Mouse (Mus musculus): ENCODE data around the gene Csnk1g2. TPM values are rescaled to one million over a fixed set of nuclear protein-coding genes. Genes with fewer than 3 reads are reported as not detected.

Csnk1g2 gene
- polyA plus RNA-seq (2014; fragmentation: Illumina TruSeq; extraction: RNeasy Lipid Tissue Mini Kit (QIAGEN cat#74804)) = 0.77 TPM

DNA sequence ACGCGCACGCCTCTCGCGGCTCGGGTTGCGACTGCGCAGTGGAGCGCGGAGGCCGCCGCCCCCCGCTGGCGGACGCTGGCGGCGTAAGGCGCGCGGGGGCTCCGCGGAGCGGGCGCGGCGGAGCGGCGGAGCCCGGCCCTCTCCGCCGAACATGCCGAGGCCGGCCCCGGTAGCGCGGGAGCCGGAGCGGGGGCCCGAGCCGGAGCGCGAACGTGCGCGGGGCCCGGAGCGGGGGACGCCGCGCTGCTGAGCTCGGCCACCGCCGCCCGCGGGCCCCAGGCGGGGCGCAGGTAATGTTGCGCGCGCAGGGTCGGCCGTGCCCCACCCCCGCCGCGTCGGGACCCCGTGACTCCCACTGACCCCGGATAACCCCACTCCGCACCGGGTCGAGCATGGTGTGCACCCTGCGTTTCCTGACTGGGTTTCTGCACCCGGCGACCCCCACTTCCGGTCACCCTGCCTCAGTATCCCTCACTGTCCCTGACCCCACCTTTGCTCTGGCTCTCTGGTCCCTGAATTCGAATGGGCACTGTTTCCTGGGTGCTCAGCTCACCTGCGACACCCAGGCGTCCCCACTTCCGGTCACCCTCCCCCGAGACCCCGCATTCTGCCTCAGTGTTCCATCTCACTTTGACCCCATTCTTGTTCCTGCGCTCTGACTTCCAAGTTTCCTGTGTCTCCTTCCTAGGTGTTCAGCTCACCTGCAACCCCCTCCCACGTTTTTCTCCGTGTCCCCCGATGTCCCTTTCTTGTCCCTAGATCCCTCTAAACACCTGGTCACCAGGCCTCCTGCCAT is at the start of gene Csnk1g2:
Gene Csnk1g2 (plus strand): TSS at position 178 of the 796 bp plus-strand sequence.

DNA sequence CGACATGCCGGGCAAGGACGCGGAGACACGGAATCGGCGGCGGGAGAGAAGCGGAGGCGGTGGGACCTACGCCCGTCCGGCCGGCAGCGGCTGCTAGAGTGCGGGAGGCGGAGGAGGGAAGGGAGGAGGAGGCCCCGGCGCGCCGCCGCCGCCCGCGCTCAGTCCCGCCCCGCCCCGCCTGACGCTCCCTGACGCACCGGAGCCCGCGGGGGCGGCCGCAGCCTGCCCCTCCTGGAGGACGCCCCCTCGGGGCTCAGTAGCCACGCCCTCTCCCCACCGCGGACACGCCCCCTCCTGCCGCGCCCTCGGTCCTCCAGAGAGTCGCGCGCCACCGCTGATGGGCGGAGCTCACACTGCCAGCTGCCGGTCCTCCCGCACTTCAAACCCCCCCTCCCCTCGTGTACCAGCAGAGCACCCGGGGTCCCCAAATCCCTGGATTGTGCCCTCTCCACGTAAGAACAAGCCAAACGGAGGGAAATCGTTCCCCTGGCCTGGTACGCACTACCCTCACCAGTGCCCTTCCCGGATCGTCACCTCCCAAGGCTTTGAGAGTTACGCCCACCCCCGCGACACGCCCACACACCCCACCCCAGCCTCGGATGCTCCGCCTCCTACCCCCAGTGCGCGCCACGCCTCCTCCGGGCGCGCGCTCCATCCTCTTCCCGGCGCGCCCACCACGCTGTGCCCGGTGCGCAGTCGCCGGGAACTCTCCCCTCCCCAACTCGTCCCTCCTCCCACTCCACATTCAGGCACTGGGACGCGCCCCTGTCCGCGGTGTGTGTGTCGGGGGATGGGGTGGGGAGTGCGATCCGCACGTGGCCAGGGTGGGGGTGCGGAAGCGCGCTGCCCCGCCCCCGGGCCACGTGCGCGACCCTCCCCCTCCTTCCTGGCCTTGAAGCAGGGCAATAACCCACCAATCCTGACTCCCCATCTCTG is 45.2 kb upstream of the Csnk1g2 start, which contains the start of gene Klf16:
Gene Klf16 (minus strand): TSS at position 127 of the 936 bp plus-strand sequence.

DNA sequence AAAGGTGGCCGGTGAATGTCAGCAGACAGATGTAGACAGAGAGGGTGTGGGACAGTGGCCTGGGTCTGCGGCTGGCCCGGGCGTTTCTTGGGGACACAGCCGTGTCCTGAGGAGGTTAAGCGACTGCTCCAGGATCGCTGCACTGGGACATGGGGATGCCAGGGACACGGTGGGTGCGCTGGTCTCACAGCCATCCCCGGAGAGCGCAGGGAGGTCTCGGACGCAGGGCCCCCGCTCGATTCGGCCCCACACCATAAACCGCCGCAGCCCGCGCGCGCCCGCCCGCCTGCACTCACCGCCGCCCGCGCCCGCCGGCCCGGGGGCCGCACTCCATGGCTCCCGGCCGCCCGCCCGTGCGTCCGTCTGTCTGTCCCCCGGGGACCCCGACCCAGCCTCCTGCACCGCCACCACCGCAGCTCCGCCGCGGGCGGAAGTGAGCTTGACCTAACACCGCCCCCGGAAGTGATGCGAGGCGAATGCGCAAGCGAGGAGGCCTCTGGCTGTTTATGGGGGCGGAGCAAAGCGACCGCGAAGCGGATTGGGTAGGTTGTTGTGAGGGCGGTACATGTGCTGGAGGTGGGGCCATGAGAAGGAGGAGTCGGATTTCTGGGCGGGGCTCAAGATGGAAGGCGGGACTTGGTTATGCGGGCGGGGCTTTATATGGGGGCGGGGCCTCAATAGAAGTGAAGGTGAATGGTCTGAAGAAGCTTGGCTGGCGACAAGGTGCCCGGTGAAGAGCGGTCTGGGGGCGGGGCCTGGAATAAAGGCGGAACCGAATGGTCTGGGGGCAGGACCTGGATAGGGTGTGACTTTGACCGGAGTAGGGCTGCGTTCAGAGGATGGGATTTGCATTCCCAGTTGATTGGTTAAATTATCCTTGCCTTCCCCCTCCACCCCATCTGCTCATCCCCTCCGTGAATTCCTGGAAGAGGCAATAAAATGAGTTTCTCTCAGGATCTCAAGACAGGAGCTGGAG is 32.5 kb upstream of the Csnk1g2 start, which contains the start of gene Abhd17a:
Gene Abhd17a (minus strand): TSS at position 463 of the 976 bp plus-strand sequence.

DNA sequence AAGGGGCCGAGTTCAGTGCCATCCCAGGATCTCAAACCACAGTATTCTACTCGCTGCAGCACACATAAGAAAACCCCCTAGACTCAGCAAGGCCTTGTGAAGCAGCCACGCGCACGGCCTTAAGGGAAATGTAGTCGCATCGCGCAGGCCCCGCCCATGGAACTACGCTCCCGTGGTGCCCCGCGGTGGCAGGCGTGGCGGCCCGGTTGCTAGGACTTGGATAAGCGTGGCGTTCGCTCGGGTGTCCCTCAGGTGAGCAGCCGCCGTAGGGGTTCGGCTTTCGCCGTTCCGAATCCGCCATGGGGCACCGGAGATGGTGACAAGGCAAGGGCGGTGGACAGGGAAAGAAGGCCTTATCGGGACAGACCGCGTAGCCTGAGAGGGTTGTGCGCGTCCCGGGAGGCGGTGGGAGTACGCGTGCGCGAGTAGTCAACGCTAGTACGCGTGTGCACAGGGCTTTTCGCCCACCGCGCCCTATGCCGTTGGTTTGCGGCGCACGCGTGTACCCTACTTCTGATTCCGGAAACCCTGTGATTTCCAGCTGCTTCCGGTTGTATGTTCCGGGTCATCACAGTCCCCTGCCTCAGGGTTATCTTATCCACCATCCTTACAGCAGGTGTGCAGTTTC is 19.8 kb upstream of the Csnk1g2 start, which contains the start of the genes Scamp4 and Adat3:
Gene Scamp4 (plus strand): TSS at position 175 of the 628 bp plus-strand sequence.
Gene Adat3 (plus strand): TSS at position 183 of the 628 bp plus-strand sequence.

DNA sequence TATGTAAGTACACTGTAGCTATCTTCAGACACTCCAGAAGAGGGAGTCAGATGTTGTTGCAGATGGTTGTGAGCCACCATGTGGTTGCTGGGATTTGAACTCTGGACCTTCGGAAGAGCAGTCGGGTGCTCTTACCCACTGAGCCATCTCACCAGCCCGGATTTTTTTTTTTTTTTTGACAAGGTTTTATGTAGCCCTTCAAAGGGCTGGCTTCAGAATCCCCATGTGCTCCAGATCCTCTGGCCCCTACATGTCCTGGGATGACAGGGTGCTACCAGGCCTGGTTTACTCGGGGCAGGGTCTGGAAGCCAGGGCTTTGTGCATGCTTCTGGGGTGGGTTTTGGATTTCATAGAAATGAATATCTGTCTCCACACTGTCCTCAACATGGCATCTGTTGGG is 16.9 kb upstream of the Csnk1g2 start, which contains the start of gene Gm49322:
Gene Gm49322 (plus strand): TSS at position 301 of the 400 bp plus-strand sequence.

DNA sequence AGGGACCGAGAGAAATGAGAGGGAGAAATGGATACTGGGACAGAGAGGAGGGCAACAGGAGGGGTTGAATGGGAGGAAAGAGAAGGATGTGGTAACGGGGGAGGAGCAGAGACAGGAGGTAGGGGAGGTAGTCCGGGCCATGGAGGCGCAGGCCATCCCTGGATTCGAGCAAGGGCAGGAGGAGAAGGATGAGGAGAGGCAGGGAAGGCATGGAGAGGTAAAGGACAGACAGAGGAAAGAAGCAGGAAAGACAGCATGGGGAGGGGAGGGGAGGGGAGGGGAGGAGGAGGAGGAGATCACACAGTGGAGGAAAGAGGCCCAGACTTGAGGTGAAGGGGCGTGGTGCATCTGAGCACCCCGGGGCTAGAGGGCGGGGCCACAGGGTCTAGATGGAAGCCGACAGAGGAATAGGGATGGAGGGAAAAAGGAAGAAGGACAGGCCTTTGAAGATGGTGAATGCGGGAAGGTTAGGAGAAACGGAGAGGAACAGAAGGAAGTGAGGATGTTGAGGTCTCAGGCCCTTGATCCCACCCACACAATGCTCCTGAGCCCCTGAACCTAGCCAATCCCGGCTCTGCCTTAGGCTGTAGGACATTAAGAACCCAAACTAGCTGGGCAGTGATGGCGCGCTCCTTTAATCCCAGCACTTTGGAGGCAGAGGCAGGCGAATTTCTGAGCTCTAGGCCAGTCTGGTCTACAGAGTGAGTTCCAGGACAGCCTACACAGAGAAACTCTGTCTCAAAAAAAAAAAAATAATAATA is 34.4 kb downstream of the Csnk1g2 start, which contains the start of gene Btbd2:
Gene Btbd2 (minus strand): TSS at position 209 of the 761 bp plus-strand sequence.

DNA sequence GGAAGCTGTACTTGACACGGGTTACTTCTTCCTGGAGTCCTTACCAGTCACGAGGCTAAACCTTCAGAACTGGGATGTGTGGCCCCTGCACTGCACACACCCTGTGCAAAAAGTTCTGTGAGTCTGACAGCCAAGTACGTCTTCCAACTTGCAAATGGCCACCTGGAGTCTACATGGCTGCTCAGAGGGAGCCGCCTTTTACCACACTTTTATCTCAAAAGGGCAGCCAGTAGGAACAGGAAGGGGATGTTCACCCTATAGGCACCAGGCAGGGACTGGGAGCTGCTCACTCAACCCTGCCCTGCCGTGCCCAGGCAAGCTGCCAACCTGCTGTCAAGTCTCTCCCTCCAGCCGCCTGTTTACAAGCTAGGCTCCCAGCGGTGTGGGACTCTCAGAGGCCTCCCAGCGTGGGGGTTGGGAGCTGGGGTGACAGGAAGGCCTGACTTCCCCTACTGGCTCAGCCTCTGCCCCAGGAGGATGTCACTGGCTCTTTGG is 55.4 kb downstream of the Csnk1g2 start, which contains the start of gene Mknk2:
Gene Mknk2 (minus strand): TSS at position 171 of the 495 bp plus-strand sequence.

Other genes with a start within 250 kb of the Csnk1g2 start
- gene Mex3d, start 235.2 kb upstream of the Csnk1g2 start, polyA plus RNA-seq (2014; fragmentation: Illumina TruSeq; extraction: RNeasy Lipid Tissue Mini Kit (QIAGEN cat#74804)) = 29.8 TPM
- gene Mbd3, start 223.3 kb upstream of the Csnk1g2 start, polyA plus RNA-seq (2014; fragmentation: Illumina TruSeq; extraction: RNeasy Lipid Tissue Mini Kit (QIAGEN cat#74804)) = not detected
- gene Uqcr11, start 216.0 kb upstream of the Csnk1g2 start, polyA plus RNA-seq (2014; fragmentation: Illumina TruSeq; extraction: RNeasy Lipid Tissue Mini Kit (QIAGEN cat#74804)) = not detected
- 6.6 TPM for gene Tcf3, start 189.2 kb upstream of the Csnk1g2 start, polyA plus RNA-seq (2014; fragmentation: Illumina TruSeq; extraction: RNeasy Lipid Tissue Mini Kit (QIAGEN cat#74804))
- gene Onecut3, start 128.0 kb upstream of the Csnk1g2 start, polyA plus RNA-seq (2014; fragmentation: Illumina TruSeq; extraction: RNeasy Lipid Tissue Mini Kit (QIAGEN cat#74804)) = not detected
- gene Atp8b3, start 83.7 kb upstream of the Csnk1g2 start, polyA plus RNA-seq (2014; fragmentation: Illumina TruSeq; extraction: RNeasy Lipid Tissue Mini Kit (QIAGEN cat#74804)) = not detected
- 0.77 TPM for gene Rexo1, start 61.3 kb upstream of the Csnk1g2 start, polyA plus RNA-seq (2014; fragmentation: Illumina TruSeq; extraction: RNeasy Lipid Tissue Mini Kit (QIAGEN cat#74804))
- gene Klf16, start 45.5 kb upstream of the Csnk1g2 start, polyA plus RNA-seq (2014; fragmentation: Illumina TruSeq; extraction: RNeasy Lipid Tissue Mini Kit (QIAGEN cat#74804)) = 3.8 TPM
- not detected for gene Abhd17a, start 32.5 kb upstream of the Csnk1g2 start, polyA plus RNA-seq (2014; fragmentation: Illumina TruSeq; extraction: RNeasy Lipid Tissue Mini Kit (QIAGEN cat#74804))
- gene Scamp4, start 20.0 kb upstream of the Csnk1g2 start, polyA plus RNA-seq (2014; fragmentation: Illumina TruSeq; extraction: RNeasy Lipid Tissue Mini Kit (QIAGEN cat#74804)) = not detected
- not detected for gene Adat3, start 20.0 kb upstream of the Csnk1g2 start, polyA plus RNA-seq (2014; fragmentation: Illumina TruSeq; extraction: RNeasy Lipid Tissue Mini Kit (QIAGEN cat#74804))
- gene Gm49322, start 16.8 kb upstream of the Csnk1g2 start, polyA plus RNA-seq (2014; fragmentation: Illumina TruSeq; extraction: RNeasy Lipid Tissue Mini Kit (QIAGEN cat#74804)) = not detected
- 0.51 TPM for gene Btbd2, start 34.2 kb downstream of the Csnk1g2 start, polyA plus RNA-seq (2014; fragmentation: Illumina TruSeq; extraction: RNeasy Lipid Tissue Mini Kit (QIAGEN cat#74804))
- 1.5 TPM for gene Mknk2, start 55.3 kb downstream of the Csnk1g2 start, polyA plus RNA-seq (2014; fragmentation: Illumina TruSeq; extraction: RNeasy Lipid Tissue Mini Kit (QIAGEN cat#74804))
- 3.1 TPM for gene Mob3a, start 79.1 kb downstream of the Csnk1g2 start, polyA plus RNA-seq (2014; fragmentation: Illumina TruSeq; extraction: RNeasy Lipid Tissue Mini Kit (QIAGEN cat#74804))
- 0.46 TPM for gene Izumo4, start 79.3 kb downstream of the Csnk1g2 start, polyA plus RNA-seq (2014; fragmentation: Illumina TruSeq; extraction: RNeasy Lipid Tissue Mini Kit (QIAGEN cat#74804))
- 8.9 TPM for gene Ap3d1, start 119.4 kb downstream of the Csnk1g2 start, polyA plus RNA-seq (2014; fragmentation: Illumina TruSeq; extraction: RNeasy Lipid Tissue Mini Kit (QIAGEN cat#74804))
- gene Dot1l, start 132.4 kb downstream of the Csnk1g2 start, polyA plus RNA-seq (2014; fragmentation: Illumina TruSeq; extraction: RNeasy Lipid Tissue Mini Kit (QIAGEN cat#74804)) = 3.4 TPM
- gene Sf3a2, start 175.4 kb downstream of the Csnk1g2 start, polyA plus RNA-seq (2014; fragmentation: Illumina TruSeq; extraction: RNeasy Lipid Tissue Mini Kit (QIAGEN cat#74804)) = 6.4 TPM
- gene Plekhj1, start 175.8 kb downstream of the Csnk1g2 start, polyA plus RNA-seq (2014; fragmentation: Illumina TruSeq; extraction: RNeasy Lipid Tissue Mini Kit (QIAGEN cat#74804)) = 2.9 TPM
- gene Amh, start 182.4 kb downstream of the Csnk1g2 start, polyA plus RNA-seq (2014; fragmentation: Illumina TruSeq; extraction: RNeasy Lipid Tissue Mini Kit (QIAGEN cat#74804)) = not detected
- not detected for gene Jsrp1, start 190.7 kb downstream of the Csnk1g2 start, polyA plus RNA-seq (2014; fragmentation: Illumina TruSeq; extraction: RNeasy Lipid Tissue Mini Kit (QIAGEN cat#74804))
- gene Oaz1, start 203.8 kb downstream of the Csnk1g2 start, polyA plus RNA-seq (2014; fragmentation: Illumina TruSeq; extraction: RNeasy Lipid Tissue Mini Kit (QIAGEN cat#74804)) = 134 TPM
- gene Lingo3, start 221.2 kb downstream of the Csnk1g2 start, polyA plus RNA-seq (2014; fragmentation: Illumina TruSeq; extraction: RNeasy Lipid Tissue Mini Kit (QIAGEN cat#74804)) = not detected
- 3.4 TPM for gene Lsm7, start 232.4 kb downstream of the Csnk1g2 start, polyA plus RNA-seq (2014; fragmentation: Illumina TruSeq; extraction: RNeasy Lipid Tissue Mini Kit (QIAGEN cat#74804))
- gene Sppl2b, start 232.4 kb downstream of the Csnk1g2 start, polyA plus RNA-seq (2014; fragmentation: Illumina TruSeq; extraction: RNeasy Lipid Tissue Mini Kit (QIAGEN cat#74804)) = not detected
- not detected for gene Tmprss9, start 249.0 kb downstream of the Csnk1g2 start, polyA plus RNA-seq (2014; fragmentation: Illumina TruSeq; extraction: RNeasy Lipid Tissue Mini Kit (QIAGEN cat#74804))